Mouse (Mus musculus) ES-E14 (cell line): Measurements from ENCODE around the gene Olfr414. TPM values are rescaled to one million over a fixed set of nuclear protein-coding genes. Genes with fewer than 3 reads are reported as not detected.

ENCODE experiments used
- DNase-seq: peaks from one replicate; pipeline ENCODE4 v3.0.0-alpha.2; 2013; ENCODE audit warnings: low read depth, low spot score
- H3K27ac ChIP-seq: 2 replicates; pipeline ENCODE4 v1.5.1; 2012; ENCODE audit warnings: low read depth, mild to moderate bottlenecking, low read length, moderate library complexity, mixed read lengths; ENCODE audit not compliant: poor library complexity, insufficient read depth, severe bottlenecking
- H3K36me3 ChIP-seq: 2 replicates; pipeline ENCODE4 v1.6.1; 2012; ENCODE audit warnings: mild to moderate bottlenecking, low read length, moderate library complexity, mixed read lengths; ENCODE audit not compliant: control insufficient read depth, poor library complexity, insufficient read depth, severe bottlenecking
- H3K4me1 ChIP-seq, 2 experiments: fragments of 150-350 bp in 1 of 2; sonication (generic) in 1 of 2; 2 replicates each; pipeline ENCODE4 v1.6.1; 2012; ENCODE audit warnings: low read length in 2 of 2, mild to moderate bottlenecking in 1 of 2, mixed read lengths in 1 of 2; ENCODE audit not compliant: control insufficient read depth in 2 of 2, insufficient read depth in 2 of 2, poor library complexity in 1 of 2
- H3K4me3 ChIP-seq, 2 experiments: fragments of 150-350 bp in 1 of 2; sonication (generic) in 1 of 2; 2 replicates each; pipeline ENCODE4 v1.5.1; 2012; ENCODE audit warnings: low read length in 2 of 2, low read depth in 1 of 2, mild to moderate bottlenecking in 1 of 2, mixed read lengths in 1 of 2; ENCODE audit not compliant: insufficient read depth in 1 of 2, poor library complexity in 1 of 2, severe bottlenecking in 1 of 2
- H3K9ac ChIP-seq: 2 replicates; pipeline ENCODE4 v1.6.1; 2012; ENCODE audit warnings: low read depth, mild to moderate bottlenecking, low read length, mixed read lengths; ENCODE audit not compliant: poor library complexity, insufficient read depth, severe bottlenecking
- H3K9me3 ChIP-seq: fragments of 150-350 bp; sonication (generic); 2 replicates; pipeline ENCODE4 v1.6.1; 2012; ENCODE audit warnings: low read depth, mild to moderate bottlenecking, low read length; ENCODE audit not compliant: control insufficient read depth, insufficient read depth
- CHD2 ChIP-seq: IDR thresholded peaks from 2 replicates; pipeline ENCODE4 v1.6.1; 2014; ENCODE audit warnings: mild to moderate bottlenecking, low read depth, low read length, inconsistent platforms
- HCFC1 ChIP-seq: IDR thresholded peaks from 2 replicates; pipeline ENCODE4 v1.6.1; 2012; ENCODE audit warnings: low read length, inconsistent platforms, borderline replicate concordance; ENCODE audit not compliant: insufficient read depth
- MAFK ChIP-seq: IDR thresholded peaks from 2 replicates; pipeline ENCODE4 v1.6.1; 2014; ENCODE audit warnings: mild to moderate bottlenecking, low read depth, low read length, inconsistent platforms; ENCODE audit not compliant: insufficient read depth
- ZC3H11A ChIP-seq: IDR thresholded peaks from 2 replicates; pipeline ENCODE4 v1.6.1; 2012; ENCODE audit warnings: low read depth, mild to moderate bottlenecking, inconsistent platforms, low read length, borderline replicate concordance
- ZNF384 ChIP-seq: IDR thresholded peaks from 2 replicates; pipeline ENCODE4 v1.6.1; 2012; ENCODE audit warnings: low read depth, low read length, inconsistent platforms
- in situ Hi-C, 2 experiments: fragments of 600-800 bp; cut with MboI; formaldehyde crosslinking; loops; one replicate each; pipeline ENCODE4 v1.15.1; 2025; ENCODE audit warnings: low sequenced_read_pairs in 2 of 2, inconsistent platforms in 1 of 2; ENCODE audit not compliant: unreplicated experiment in 2 of 2
- total RNA-seq: library from RNA; depleted of rRNA; stranded (reverse); fragments of 300-350 nt; gene quantifications from 2 replicates; pipeline ENCODE4 v1.2.3, GENCODE M21; 2012; rRNA removed

Olfr414 gene
- total RNA-seq, 1 experiment, result not detected

DNA sequence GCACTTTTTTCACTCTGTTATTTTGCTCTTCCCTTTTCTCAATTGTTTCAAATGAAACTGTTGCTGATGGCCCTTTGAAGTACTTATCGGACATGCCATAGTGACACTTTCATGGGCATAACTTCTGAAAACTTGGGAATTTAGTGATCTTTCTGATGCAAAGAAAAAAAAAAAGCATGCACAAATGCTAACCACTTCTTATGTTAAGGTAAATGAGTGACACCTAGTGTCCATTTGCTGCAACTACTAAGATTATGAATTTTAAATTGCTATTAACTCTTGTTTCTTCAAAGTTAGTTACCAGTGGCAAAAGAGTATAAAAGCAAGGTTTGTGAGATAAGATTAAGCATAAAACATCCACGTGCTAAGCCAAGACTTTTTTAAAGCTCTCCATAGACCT lies 42.4 kb downstream of the Olfr414 start:
- in situ Hi-C loops, result loop anchor here in 1 of 2 experiments (10.0 kb wide), 1 partner anchor 301 kb away; no protein-coding TSS in a partner anchor
- H3K9ac ChIP-seq, result no peak overlapping the region
- H3K36me3 ChIP-seq, result no peaks in the 10 kb centered on the region
- no peak for DNase-seq
- H3K9me3 ChIP-seq, result no peaks in the 10 kb centered on the region
- TF ChIP-seq ZC3H11A (peak; percentile 44; the same call in 1 of the 2 replicates), CHD2 (no peak), HCFC1 (no peak), ZNF384 (peak; percentile 96), MAFK (no peak)
- H3K4me3 ChIP-seq, result no peak overlapping the region
- H3K27ac ChIP-seq, result no peak overlapping the region
- H3K4me1 ChIP-seq, result no peaks in the 10 kb centered on the region

DNA sequence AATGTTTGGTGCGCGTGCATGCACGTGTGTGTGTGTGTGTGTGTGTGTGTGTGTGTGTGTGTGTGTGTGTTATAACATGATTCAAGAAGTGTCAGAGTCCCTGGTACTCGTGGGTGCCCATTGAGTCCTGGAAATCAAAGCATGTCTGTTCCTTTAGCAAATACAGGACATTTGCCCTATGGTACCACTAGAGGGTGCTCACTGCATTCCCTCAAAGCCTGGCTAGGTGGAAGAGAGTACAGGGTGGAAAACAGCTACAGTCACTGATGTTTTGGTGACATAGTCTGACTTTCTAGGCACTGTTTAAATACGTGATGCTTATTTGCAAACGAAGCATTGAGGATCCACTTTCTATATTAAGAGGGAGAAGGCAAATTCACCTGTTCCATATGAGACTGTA lies 45.9 kb downstream of the Olfr414 start:
- Histone ChIP-seq H3K27ac (no peak overlapping the region), H3K36me3 (no peaks in the 10 kb centered on the region), H3K9me3 (no peaks in the 10 kb centered on the region), H3K4me3 (no peak overlapping the region), H3K4me1 (no peaks in the 10 kb centered on the region), H3K9ac (no peak overlapping the region)
- peak; percentile 42 for DNase-seq
- TF ChIP-seq CHD2, result no peak
- no peak for TF ChIP-seq HCFC1
- peak; percentile 70 for TF ChIP-seq ZC3H11A
- TF ChIP-seq MAFK, result no peak
- no peak for TF ChIP-seq ZNF384
- in situ Hi-C loops, result loop anchor here in 1 of 2 experiments (10.0 kb wide), 1 partner anchor 305 kb away; no protein-coding TSS in a partner anchor

DNA sequence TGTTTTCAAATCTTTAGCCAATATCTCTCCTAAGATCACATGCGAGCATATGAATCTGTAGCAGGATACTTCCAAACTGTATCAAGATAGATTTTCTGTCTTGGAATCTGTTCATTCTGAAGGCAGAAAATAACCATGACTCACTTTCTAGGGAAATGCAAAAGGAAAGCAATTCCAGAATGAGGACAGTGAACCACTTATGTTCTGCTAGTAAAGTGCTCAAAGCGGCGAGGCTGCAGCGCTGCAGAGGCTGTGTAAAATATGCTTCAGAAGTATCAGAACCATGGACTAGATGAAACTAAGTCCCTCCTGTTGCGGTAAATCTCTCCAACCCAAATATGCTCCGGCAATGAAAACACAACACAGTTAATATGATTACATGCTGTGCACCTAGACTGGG lies 58.7 kb downstream of the Olfr414 start:
- no peaks in the 10 kb centered on the region for H3K4me1 ChIP-seq
- no peaks in the 10 kb centered on the region for H3K36me3 ChIP-seq
- in situ Hi-C loops, result no loop called here
- no peaks in the 10 kb centered on the region for H3K9me3 ChIP-seq
- no peak overlapping the region for H3K27ac ChIP-seq
- TF ChIP-seq HCFC1, result no peak
- TF ChIP-seq ZNF384, result no peak
- no peak for TF ChIP-seq ZC3H11A
- no peak for TF ChIP-seq MAFK
- TF ChIP-seq CHD2, result no peak
- H3K4me3 ChIP-seq, result no peak overlapping the region
- H3K9ac ChIP-seq, result no peak overlapping the region
- no peak for DNase-seq

Other genes with a start within 250 kb of the Olfr414 start
- 0.18 TPM in 1 of 2 replicates, not detected in the other for gene Olfr419, start 172.0 kb upstream of the Olfr414 start, total RNA-seq
- not detected in 2 replicates for gene Mptx1, start 93.5 kb upstream of the Olfr414 start, total RNA-seq
- gene Olfr417, start 58.9 kb upstream of the Olfr414 start, total RNA-seq, result not detected in 2 replicates
- not detected in 2 replicates for gene Olfr248, start 33.0 kb upstream of the Olfr414 start, total RNA-seq
- not detected in 2 replicates for gene Olfr220, start 18.0 kb downstream of the Olfr414 start, total RNA-seq
- gene Fmn2, start 77.8 kb downstream of the Olfr414 start, total RNA-seq, result 1.2 and 2.0 TPM in 2 replicates